Mouse (Mus musculus) forebrain, postnatal 0 days (tissue): ENCODE measurements around the gene Zfp385b. TPM values are rescaled to one million over a fixed set of nuclear protein-coding genes. Genes with fewer than 3 reads are reported as not detected.
A peak's percentile ranks its signal among the peaks of the same experiment; 100 is the strongest.

ENCODE experiments used
- ATAC-seq: fragments of 200-750 bp; cut with Nextera tagmentation; 2 replicates; pipeline ENCODE4 v1.8.0; 2017; ENCODE audit warnings: mild to moderate bottlenecking, moderate library complexity
- DNase-seq: peaks from one replicate; pipeline ENCODE4 v3.0.0-alpha.2; 2015
- H3K27ac ChIP-seq: fragments of 300-500 bp; sonication (generic); 2 replicates; pipeline ENCODE4 v1.5.1; 2014; ENCODE audit warnings: low read depth, mild to moderate bottlenecking, antibody characterized with exemption, low read length, moderate library complexity, mixed read lengths
- H3K27me3 ChIP-seq: fragments of 300-500 bp; sonication (generic); 2 replicates; pipeline ENCODE4 v1.6.1; 2014; ENCODE audit warnings: mild to moderate bottlenecking, low read length, mixed read lengths; ENCODE audit not compliant: insufficient read depth
- H3K36me3 ChIP-seq: fragments of 300-500 bp; sonication (generic); 2 replicates; pipeline ENCODE4 v1.6.1; 2014; ENCODE audit warnings: mild to moderate bottlenecking, moderate library complexity; ENCODE audit not compliant: insufficient read depth
- H3K4me1 ChIP-seq: fragments of 300-500 bp; sonication (generic); 2 replicates; pipeline ENCODE4 v1.6.1; 2014; ENCODE audit warnings: antibody characterized with exemption; ENCODE audit not compliant: insufficient read depth
- H3K4me2 ChIP-seq: fragments of 300-500 bp; sonication (generic); 2 replicates; pipeline ENCODE4 v1.6.1; 2014; ENCODE audit warnings: low read depth, mild to moderate bottlenecking, moderate library complexity
- H3K4me3 ChIP-seq: fragments of 300-500 bp; sonication (generic); 2 replicates; pipeline ENCODE4 v1.5.1; 2014; ENCODE audit warnings: low read depth, low read length, mixed read lengths
- H3K9ac ChIP-seq: fragments of 300-500 bp; sonication (generic); 2 replicates; pipeline ENCODE4 v1.6.1; 2014; ENCODE audit warnings: mild to moderate bottlenecking
- H3K9me3 ChIP-seq: fragments of 300-500 bp; sonication (generic); 2 replicates; pipeline ENCODE4 v1.6.1; 2016; ENCODE audit warnings: low read length
- CTCF ChIP-seq: sonication (generic); IDR thresholded peaks from 2 replicates; pipeline ENCODE4 v1.5.1; 2016; ENCODE audit warnings: antibody characterized with exemption, control low read depth, low read depth
- WGBS: fragments of 180-500 bp; shearing (Covaris S2); extraction: QIAGEN DNeasy Blood & Tissue Kit; methylation state at CpG from one replicate; pipeline ENCODE4 v1.1.7; 2014; 5-methylcytosine and 5-hydroxymethylcytosine counted together
- polyA plus RNA-seq: library from polyadenylated mRNA; unstranded; fragments of >200 nt; fragmentation: Nextera tagmentation; extraction: Ambion mirVana; gene quantifications from 2 replicates; pipeline ENCODE4 v1.2.1, GENCODE M21; 2015
- total RNA-seq: library from RNA; depleted of rRNA; stranded (reverse); fragments of >200 nt; gene quantifications from 2 replicates; pipeline ENCODE4 v1.2.3, GENCODE M21; 2014

The Zfp385b gene
- total and polyA plus RNA-seq, 2 experiments from 2014 or later = 10.0 to 20.4 TPM

DNA sequence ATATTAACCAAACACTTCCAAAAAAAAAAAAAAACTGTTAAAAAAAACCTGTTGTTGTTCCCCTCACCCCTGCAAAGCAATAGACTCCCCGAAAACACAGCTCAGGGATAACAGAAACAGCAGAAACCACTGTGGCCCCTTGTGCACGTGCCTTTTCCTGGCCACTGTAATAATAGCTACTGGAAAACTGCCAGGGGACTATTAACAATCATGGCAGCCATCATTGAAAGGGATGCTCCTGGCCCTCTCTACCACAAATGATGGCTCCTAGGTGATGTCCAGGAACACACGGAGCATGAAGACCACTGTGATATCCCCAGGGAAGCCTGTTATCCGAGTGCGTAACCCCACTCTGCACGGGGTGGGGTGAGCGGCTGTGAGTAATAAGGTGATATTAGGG lies 304.4 kb downstream of the Zfp385b start:
- whole genome bisulfite sequencing = 69% methylated on average over 7 of the region's 7 CpGs
- H3K4me1 ChIP-seq = peaks cover 7% of the 10 kb centered on the region

DNA sequence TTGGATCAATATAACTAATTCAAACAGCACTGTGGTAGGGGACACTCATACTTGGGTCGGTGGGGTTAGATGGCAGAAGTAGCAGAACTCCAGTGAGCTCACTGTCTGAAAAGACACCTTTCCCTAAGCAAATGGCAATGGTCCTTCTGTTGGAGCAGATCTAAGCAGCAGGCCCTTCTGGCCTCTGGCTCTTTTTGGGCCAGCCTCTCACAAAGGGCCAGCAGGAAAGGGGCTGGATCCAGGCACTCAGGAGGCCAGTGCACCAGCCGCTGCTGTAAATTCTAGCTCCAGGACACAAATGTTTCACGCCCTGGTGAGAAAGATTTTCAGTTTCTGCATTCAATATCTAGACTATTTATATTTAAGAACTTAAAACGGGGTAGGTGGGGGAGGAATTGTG lies 305.0 kb downstream of the Zfp385b start:
- no peak for ATAC-seq
- WGBS = 74% methylated on average over 4 of the region's 4 CpGs

More for the DNA sequence above, 304.4 kb downstream of the Zfp385b start:
- Histone ChIP-seq H3K27ac (no peak overlapping the region), H3K27me3 (no peaks in the 10 kb centered on the region), H3K9ac (no peak overlapping the region), H3K4me2 (no peak overlapping the region), H3K36me3 (no peaks in the 10 kb centered on the region), H3K9me3 (no peaks in the 10 kb centered on the region), H3K4me3 (no peak overlapping the region)
- TF ChIP-seq CTCF = no peak
- DNase-seq (no peak), ATAC-seq (no peak)

DNA sequence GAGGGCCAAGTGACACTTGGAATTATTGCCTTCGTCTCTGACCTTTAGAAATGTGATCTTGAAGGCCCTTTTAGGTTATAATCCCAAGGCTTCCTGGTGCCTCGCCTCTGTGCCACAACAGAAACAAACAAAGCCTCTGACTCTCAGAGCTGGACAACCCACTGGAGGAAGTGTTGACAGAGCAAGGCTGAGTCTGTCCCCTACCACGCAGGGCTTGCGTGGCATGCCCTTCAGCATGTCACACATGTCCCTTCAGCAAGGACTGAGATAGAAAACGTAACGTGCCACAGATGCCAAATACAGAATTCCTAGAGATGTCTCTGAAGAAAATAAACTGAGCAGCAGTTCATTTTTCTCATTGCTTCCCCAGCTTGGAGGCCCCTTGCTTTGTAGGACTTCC lies 310.7 kb downstream of the Zfp385b start:
- H3K9ac ChIP-seq = no peak overlapping the region
- H3K4me3 ChIP-seq = no peak overlapping the region
- no peak overlapping the region for H3K4me2 ChIP-seq
- no peaks in the 10 kb centered on the region for H3K36me3 ChIP-seq
- DNase-seq = no peak
- no peaks in the 10 kb centered on the region for H3K4me1 ChIP-seq
- no peak for ATAC-seq
- H3K27ac ChIP-seq = no peak overlapping the region
- H3K27me3 ChIP-seq = no peaks in the 10 kb centered on the region
- WGBS = 84% methylated on average over 6 of the region's 6 CpGs
- no peaks in the 10 kb centered on the region for H3K9me3 ChIP-seq
- no peak for TF ChIP-seq CTCF

More for the DNA sequence above, 305.0 kb downstream of the Zfp385b start:
- Histone ChIP-seq H3K27ac (no peak overlapping the region; the same call in 1 of the 2 replicates), H3K4me1 (peaks cover 2% of the 10 kb centered on the region; the same call in 1 of the 2 replicates), H3K9me3 (no peaks in the 10 kb centered on the region), H3K36me3 (no peaks in the 10 kb centered on the region), H3K27me3 (no peaks in the 10 kb centered on the region), H3K9ac (no peak overlapping the region), H3K4me3 (no peak overlapping the region), H3K4me2 (no peak overlapping the region)
- no peak for DNase-seq
- TF ChIP-seq CTCF = no peak

DNA sequence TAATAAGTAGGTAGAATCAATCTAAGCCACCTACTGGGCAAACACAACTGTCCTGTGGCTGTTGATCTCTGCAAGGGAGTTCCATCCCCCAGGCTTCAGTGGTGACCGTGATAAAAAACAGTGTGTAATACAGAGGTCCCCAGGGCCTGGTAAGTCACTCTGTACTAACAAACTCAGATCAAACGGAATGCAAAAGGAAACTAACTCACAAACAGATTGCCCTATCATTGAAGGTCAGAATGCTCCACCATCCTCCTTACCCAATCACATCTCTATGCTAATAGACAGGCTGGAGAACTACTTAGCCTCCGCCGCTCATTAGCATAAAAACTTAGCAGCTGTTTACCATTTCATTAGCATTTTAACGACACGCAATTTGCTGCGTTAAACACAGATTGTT lies 313.1 kb downstream of the Zfp385b start:
- Histone ChIP-seq H3K4me3 (no peak overlapping the region), H3K36me3 (no peaks in the 10 kb centered on the region), H3K9me3 (no peaks in the 10 kb centered on the region), H3K27me3 (no peaks in the 10 kb centered on the region), H3K4me2 (peak overlapping the region; percentile 19; the same call in 1 of the 2 replicates), H3K9ac (no peak overlapping the region), H3K4me1 (no peaks in the 10 kb centered on the region), H3K27ac (no peak overlapping the region)
- 7% methylated on average over 7 of the region's 7 CpGs for WGBS
- peak; percentile 38; the same call in 1 of the 2 replicates for ATAC-seq
- no peak for TF ChIP-seq CTCF
- no peak for DNase-seq

DNA sequence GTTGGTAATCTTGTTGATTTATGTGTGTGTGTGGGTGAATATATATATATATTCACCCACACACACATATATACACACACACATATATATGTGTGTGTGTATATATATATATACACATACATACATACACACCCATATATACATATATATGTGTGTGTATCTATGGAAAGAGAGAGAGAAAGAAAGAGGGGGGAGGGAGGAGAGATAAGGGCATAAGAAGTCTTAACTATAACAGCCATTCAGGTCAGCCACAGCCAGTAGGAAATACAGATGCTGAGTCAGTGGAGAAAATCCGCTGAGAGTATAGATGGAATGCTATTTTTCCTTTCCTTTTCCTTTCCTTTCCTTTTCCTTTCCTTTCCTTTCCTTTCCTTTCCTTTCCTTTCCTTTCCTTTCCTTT lies 313.8 kb downstream of the Zfp385b start:
- 78% methylated on average over 1 of the region's 1 CpGs for WGBS
- TF ChIP-seq CTCF = no peak
- H3K9ac ChIP-seq = no peak overlapping the region
- H3K36me3 ChIP-seq = no peaks in the 10 kb centered on the region
- H3K27ac ChIP-seq = no peak overlapping the region
- DNase-seq (no peak), ATAC-seq (no peak)
- H3K27me3 ChIP-seq = no peaks in the 10 kb centered on the region
- no peaks in the 10 kb centered on the region for H3K4me1 ChIP-seq
- H3K4me3 ChIP-seq = no peak overlapping the region
- H3K4me2 ChIP-seq = no peak overlapping the region
- H3K9me3 ChIP-seq = no peaks in the 10 kb centered on the region

DNA sequence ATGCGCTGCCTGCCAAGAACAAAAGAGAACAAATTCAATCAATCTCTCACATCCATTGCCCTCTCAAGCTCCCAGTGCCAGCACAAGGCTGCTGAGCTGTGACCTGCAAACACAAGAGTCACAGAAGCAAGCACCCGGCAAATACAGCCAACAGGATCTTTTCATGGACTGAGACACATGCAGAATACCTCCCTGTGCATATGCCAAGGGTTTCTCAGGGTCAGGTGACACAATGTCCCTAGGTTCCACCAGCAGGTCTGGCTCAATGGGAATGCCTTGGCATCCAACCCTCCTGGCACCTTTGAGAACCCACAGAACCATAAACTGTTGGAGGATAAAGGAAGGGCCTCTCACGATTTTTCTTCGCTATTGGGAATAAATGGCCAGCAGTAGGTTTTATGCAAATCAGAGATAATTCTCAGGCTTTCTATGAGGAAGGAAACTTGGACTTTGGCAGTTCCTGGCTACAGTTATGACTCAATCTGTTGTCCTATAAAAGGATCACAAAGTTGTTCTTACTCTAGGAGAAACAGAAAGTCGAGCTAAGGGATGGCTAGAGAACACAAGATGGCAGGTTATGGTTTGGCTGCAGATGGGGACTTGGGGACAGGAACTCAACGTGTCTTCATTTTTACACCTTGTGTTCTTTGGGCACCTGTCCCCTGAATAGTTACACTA lies 315.6 kb downstream of the Zfp385b start:
- no peak overlapping the region for H3K4me2 ChIP-seq
- DNase-seq = no peak
- no peak overlapping the region for H3K4me3 ChIP-seq
- 76% methylated on average over 6 of the region's 6 CpGs for WGBS
- H3K27ac ChIP-seq = no peak overlapping the region
- H3K36me3 ChIP-seq = no peaks in the 10 kb centered on the region
- no peak for ATAC-seq
- no peaks in the 10 kb centered on the region for H3K9me3 ChIP-seq
- H3K9ac ChIP-seq = no peak overlapping the region
- H3K27me3 ChIP-seq = no peaks in the 10 kb centered on the region
- H3K4me1 ChIP-seq = no peaks in the 10 kb centered on the region
- TF ChIP-seq CTCF = no peak

DNA sequence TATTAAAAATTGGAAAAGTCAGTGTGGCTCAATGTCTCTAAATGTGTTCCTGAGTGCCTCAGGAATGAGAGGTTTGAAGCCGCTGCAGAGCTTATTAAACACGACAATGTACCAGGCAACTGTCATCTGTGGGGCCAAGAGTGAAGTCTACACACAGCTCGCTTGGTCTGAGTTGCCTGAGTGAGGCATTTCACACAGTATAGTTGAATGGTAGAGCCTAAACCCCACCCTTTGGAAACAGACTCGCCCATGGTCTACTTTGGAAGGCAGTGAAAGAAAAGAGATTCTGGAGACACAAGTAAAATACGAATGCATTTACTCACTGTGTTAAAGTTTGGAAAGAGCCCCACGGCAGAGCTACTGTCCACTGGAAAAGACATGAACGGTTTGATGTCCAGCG lies 316.2 kb downstream of the Zfp385b start:
- no peak for ATAC-seq

More for the DNA sequence above, 316.2 kb downstream of the Zfp385b start:
- H3K9me3 ChIP-seq = no peaks in the 10 kb centered on the region
- no peak overlapping the region for H3K4me3 ChIP-seq
- H3K27ac ChIP-seq = no peak overlapping the region
- DNase-seq = no peak
- H3K4me2 ChIP-seq = no peak overlapping the region
- no peaks in the 10 kb centered on the region for H3K27me3 ChIP-seq
- H3K9ac ChIP-seq = no peak overlapping the region
- no peaks in the 10 kb centered on the region for H3K4me1 ChIP-seq
- H3K36me3 ChIP-seq = no peaks in the 10 kb centered on the region
- TF ChIP-seq CTCF = no peak
- WGBS = 81% methylated on average over 8 of the region's 8 CpGs
